Mouse (Mus musculus) thymus, postnatal 25 days (tissue): ENCODE results near the gene Gm49721.
"Not testable (repeated sequence)": the region's sequence is repeated elsewhere in the genome, so short reads cannot be mapped to it uniquely, and the experiment has no call there.

Experiments used
- DNase-seq: peaks from one replicate; pipeline ENCODE4 v3.0.0; 2022

The Gm49721 gene

DNA sequence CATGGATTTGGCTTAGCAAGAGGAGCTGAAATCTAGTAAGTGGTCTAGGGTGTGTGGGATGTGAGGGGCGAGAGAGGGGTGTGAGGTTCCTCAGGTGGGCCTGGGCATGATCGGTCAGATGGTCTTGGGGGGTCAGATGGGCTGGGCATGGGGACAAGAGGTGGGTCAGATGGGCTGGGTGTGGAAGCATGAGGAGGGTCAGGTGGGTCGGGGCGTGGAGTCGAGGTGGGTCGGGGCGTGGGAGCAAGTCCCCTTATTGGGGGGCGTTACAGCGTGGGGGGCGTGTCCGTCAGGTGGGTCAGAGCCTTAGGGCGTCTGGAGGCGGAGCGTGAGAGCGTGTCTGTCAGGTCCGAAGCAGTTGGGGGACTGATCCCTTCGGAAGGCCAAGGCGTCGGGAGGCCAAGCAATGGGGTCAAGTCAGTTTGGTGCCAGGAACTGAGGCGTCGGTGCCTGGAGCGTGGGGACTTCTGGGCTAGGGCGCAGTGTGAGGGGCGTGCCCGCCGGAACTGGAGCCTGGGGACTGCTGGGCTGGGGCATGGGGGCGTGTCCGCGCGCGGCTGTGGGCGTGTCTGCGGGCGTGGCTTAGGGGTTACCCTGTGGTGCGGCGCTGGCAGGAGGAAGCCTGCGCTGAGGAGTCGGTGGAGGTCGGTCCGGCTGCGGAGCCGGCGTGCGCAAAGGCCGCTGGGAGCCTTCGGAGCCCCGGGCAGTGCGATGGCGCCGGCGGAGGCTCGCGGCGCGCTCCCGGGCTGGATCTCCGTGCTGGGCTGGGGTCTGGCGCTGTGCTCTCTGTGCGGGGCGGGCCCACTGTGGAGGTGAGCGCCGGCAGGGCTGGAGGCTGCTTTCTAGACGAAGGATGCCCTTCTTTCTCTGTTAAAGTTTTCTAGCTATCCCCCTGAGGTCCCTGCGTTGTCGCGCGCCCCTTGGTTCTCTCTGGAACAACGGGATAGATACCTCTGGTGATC is at the start of gene Gm49721:
Gene Gm49721, plus strand, starts transcription at position 618 of the 962 bp plus-strand sequence.
- DNase-seq, result peak; percentile 77

DNA sequence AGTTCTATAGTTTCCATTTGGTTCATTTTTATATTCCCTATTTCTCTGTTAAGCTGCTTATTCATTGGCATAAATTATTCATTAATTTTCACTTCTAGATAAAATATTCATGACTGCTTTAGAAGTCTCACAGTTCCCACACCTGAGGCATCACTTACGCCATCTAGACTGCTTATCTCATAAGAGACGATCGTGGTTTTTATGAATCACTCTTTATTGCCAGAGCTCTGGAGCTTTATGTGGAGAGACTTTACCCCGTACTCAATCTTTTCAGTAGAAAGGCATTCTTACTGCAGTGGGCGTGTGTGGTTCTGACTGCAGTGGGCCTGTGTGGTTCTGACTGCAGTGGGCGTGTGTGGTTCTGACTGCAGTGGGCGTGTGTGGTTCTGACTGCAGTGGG is 47.1 kb upstream of the Gm49721 start:
- not testable (repeated sequence) for DNase-seq

DNA sequence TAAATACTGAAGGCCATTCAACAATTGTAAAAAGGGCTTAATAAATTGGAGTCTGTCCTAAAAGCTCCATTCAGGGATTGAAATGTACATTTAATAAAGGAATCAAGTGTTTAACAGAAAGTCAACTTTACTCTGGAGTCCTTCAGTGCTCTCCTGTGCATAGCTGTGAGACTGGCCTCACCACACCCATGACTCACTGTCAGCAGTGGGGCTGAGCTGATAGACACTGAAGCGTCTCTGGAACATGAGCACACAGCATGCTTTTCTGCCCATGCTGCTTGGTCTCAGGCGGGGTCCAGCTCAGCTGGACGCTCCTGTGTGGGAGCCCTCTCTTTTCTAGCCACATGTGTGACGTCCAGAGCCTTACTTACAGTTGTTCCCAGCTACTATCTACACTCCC is 36.1 kb upstream of the Gm49721 start:
- not testable (repeated sequence) for DNase-seq

DNA sequence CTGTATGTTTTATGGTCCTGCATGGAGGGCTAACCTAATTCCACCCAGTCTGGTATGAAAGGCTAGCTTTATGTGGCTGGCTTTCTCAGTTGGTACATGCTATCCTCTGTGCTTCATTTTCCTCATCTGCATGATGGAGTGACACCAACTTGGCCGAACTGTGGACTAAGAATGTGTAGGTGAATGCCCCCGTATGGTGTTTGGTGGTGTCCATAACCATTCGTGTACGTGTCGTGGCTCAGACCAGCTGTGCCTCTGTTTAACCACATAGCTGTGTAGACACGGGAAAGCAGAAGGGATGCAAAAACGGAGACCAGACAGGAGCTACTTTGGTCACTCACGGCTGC is 31.1 kb upstream of the Gm49721 start:
- DNase-seq, result not testable (repeated sequence)

DNA sequence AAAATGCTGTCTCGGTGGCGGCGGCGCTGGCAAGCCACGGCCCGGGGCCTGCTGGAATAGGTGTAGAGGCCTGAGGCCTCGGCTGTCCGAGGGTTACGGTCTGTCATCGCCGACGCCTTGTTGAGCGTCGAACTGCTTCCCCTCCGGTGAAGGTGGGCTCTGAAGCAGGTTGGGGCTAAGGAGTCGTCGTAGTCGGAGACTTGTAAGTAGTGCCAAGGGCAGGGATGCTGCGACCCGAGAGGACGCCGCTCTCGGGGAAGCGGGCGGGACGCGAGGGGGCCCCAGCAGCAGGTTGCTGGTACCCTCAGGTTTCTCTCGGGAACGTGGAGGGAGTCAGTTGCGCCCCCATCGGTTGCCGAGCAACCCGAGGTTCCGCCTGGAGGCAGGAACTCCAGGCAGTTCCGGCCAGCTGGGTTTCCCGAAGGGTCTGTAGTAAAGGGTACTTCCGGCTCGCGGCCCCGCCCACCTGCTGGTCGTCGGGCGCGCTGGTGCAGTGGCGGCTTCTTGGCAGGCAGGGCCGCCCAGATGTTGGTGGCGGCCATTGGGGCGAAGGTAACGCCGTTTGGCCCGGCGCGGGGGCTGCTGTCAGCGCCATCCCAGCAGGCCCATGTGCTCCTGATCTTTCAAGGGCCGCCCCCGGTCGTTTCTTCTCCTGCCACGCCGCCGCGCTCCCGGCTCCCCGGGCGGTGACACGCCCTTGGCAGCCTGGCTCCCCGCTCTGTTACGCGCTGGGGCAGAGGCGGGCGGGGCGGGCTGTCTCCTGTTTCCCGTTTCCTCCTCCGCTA is 30.5 kb upstream of the Gm49721 start, which contains the start of gene Rsph3b:
Gene Rsph3b, minus strand, starts transcription at position 699 of the 785 bp plus-strand sequence.
- peak; percentile 86 for DNase-seq

DNA sequence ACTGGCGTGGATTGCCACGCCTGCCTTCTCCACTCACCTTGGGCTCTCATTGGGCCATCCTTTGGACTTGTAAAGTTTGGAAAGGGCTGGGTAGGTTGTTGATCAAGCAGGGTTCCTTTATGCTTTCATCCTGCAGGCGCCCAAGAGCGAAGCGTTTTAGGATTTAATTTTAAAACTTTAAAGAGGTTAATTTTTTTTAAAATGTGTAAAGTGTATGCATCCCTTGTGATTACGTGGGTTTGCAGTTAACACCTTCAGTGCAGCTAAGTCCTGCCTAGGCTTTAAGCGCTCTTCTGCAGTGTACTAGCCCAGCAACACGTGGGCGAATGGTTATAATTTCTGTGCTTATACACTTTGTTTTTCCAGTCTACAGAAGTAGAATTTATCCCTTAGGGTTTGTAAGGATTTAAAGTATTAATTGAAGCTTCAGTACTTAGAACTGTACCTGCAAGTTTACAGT is 29.9 kb upstream of the Gm49721 start:
- not testable (repeated sequence) for DNase-seq

DNA sequence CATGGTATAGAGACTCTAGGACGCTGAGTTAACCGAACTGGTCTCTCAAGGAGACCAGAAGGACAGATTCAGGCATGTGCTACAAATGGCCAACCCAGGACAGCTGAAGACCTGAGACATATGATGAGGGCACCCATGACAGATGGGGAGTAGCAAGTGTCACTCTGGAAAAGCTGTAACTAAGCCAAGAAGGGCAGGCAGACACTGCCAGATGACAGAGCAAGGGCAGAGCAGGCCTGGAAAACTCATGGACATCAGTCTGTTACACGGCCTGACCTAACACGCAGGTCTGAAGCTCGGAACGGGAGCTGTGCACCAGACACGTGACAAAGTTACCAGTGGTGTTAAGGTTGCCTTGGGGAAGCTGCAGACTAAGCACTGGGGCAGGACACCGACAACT is 19.8 kb upstream of the Gm49721 start:
- DNase-seq, result not testable (repeated sequence)

DNA sequence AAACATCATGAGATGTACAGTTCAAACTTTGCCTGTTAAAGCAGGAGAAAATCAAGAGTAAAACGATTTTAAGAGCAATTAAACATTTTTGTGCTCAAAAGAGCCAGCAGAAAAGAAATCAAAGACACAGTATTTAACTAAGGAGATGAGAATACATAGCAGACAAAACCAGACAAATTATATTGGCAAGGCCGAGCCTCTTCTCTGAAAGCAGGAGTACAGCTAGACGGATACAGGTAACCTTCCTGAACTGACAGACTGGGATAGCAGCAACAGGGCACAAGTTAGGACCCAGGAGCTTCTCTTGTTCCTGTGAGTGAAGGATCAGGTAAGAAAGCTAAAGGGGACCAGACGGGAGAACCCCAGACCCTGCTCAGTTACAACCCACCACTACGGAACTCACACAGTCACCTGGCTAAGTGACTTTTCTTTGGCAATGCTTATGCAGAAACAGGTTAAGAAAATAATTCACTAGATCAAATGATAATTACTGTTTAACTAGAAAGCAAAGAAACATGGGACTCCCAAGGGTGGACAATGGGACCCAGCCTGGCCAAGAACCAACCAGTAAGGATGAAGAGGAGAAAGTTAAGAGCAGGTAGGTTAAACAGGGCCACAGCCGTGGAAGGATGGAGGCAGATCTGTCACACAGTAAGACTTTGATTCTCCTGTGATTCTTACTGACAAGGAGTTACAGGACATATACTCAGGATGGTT is 19.0 kb upstream of the Gm49721 start:
- DNase-seq, result not testable (repeated sequence)

DNA sequence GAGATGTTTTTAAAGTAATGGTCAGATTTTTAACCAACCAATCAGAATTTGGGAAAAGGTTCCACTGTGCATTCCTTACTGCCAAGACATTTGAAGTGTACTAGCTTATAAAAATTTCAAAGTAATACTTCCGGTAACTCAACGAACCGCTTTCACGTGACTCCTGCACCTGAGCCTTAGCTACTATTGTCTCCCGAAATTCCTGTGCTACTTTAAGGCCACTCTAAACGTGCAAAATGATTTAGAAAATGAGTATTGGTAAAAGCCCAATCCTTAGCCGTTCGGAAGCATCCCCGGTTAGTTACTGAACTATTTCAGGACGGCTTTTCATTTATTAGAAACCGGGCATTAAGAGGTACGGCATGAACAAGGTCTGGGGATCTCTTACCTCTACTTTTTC is 18.4 kb upstream of the Gm49721 start:
- peak; percentile 13 for DNase-seq

DNA sequence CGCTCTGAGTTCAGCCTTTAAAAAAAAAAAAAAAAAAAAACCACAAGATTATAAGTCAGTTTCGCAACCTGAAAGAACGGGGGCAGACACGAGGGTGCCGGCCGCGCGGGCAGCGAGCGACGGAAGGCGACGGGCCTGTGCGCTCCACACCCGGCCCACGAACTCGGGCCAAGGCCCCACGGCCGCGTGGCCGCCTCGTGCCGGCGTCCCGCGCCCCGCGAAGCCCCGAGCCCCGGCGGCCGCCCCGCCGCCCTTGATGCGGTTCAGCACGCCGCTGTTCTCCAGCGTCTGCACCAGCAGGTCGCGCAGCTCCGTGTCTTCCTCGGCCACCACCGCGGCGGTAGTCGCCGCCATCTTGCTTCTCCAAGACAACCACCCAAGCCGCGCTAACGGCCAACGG is 17.9 kb upstream of the Gm49721 start, which contains the start of gene Tagap1:
Gene Tagap1, minus strand, starts transcription at position 381 of the 400 bp plus-strand sequence.
- peak; percentile 69 for DNase-seq

DNA sequence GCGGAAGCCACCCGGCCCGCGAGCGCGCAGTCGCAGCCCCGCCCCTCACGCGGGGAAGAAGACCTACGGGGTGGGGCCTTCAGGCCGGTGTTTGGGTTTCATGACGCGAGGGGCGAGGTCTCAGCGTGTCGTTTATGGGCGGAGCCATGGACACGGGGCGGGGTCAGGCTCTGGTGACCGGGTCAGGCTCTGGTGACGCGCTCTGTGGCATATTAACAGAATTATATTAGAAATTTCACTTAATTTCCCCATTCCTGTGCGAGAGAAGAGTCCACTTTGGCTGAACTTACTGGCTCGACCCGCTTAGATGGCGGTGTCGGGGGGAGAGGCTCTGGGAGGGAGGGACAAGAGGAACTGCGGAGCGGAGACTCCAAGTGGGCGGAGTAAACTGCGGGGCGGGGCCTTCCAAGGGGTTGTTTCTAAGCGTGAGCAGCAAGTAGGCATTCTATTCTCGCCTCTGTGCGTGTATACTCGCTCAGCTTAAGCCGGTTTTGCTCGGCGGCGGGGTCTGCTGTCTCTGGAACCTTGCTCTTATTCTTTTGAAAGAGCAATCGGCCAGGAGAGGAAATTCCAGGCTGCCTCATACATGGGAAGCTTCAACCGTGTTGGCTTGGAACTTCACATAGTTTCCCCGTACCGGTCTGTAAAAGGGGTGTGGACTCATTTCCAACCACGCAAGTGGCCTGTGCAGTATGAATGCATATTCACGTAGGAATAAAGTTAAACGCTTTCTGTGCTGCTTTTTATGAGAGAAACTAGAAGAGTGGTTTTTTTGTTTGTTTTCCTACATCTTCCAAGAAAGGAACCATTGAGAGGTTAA is 17.3 kb upstream of the Gm49721 start:
- peak; percentile 64 for DNase-seq

DNA sequence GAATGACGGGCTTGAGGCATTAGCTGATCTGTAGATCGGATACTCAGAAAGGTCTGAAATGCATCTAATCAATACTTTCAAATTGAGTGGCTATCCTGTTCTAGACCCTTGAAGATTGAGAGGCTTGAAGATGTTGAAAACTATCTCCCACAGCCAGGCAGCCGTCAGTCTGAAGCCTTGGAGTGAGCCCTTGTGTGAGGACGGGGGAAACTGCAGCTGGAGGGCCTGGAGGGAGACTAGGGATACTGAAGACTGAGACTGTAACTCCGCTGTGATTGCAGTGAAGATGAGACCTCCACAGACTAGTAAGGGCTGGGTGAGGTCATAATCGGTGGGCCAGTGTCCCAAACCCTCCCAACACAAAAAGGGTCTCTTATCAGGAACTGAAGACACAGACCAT is 16.4 kb upstream of the Gm49721 start:
- DNase-seq, result peak; percentile 32

DNA sequence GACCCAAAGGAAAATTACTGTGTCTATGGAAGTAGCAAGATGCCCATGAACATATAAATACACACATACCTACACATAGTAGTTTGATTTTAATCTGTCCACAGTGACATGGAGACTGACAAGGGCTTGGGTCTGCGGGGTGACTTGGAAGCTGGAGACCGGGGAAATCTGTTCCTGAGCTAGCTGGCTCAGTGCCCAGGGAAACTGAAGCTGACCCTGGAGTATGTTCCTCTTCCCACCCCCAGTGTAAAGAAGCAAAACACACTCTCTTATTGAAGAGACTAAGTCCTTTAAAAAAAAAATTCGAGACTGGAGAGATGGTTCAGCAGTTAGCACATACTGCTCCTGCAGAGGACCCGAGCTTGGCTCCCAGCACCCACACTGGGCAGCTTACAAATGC is 15.8 kb upstream of the Gm49721 start:
- DNase-seq, result not testable (repeated sequence)

DNA sequence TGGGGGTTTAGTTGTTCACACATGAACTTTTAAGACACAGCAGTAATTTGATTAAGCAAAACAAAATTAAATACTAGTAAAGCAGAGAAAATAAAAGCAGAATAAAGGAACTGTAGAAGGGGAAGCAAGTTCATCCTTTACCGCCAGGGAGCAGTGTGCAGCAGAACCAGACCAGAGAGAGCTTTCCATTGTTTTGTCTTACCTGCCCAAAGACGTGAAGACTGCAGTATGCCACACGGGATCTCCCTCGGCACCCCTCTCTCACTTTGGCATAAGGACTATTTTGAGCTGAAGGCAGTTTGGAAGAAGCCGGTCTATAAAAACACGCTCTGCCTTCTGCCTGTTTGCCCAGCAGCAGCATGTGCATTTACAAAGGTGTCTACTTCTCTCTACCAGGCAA is 13.3 kb upstream of the Gm49721 start:
- peak; percentile 49 for DNase-seq

DNA sequence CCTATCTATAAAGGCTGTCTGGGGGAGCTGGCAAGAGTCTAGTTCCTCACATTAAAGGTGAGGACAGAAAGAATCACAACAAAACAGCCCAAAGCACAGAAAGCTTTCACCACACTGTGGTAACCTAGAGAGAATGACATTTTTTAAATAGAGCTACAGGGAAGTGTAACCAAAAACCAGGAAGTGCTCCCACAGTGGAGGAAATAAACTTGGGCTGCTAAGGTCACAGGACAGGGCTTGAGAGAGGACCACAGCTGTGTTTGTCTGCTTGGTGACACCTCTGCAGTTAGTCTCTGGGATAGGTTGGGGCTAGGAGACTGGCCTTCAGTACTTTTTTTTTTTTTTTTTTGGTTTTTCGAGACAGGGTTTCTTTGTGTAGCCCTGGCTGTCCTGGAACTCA is 11.0 kb upstream of the Gm49721 start:
- DNase-seq, result not testable (repeated sequence)

DNA sequence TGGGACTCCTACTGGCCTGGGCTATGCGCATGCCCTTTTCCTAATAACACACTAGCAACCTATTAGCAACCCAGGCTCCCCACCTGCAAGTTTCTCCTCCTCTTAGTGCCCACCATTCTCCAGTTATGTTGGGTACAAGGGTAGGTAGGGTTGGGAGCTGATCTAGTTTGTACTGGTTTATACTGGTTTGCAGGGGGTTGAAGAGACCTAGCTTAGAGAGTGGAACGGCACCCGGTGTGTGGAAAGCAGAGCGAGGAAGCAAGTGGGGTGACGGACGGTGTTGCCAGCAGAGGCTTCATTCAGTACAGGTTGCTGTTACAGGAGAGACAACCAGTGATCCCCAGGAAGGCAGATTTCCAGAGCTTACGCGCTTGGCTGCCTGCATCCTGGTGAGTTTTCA is 8.4 kb upstream of the Gm49721 start, which contains the start of gene Rnaset2b:
Gene Rnaset2b, plus strand, starts transcription at position 301 of the 400 bp plus-strand sequence.
- DNase-seq, result not testable (repeated sequence)

DNA sequence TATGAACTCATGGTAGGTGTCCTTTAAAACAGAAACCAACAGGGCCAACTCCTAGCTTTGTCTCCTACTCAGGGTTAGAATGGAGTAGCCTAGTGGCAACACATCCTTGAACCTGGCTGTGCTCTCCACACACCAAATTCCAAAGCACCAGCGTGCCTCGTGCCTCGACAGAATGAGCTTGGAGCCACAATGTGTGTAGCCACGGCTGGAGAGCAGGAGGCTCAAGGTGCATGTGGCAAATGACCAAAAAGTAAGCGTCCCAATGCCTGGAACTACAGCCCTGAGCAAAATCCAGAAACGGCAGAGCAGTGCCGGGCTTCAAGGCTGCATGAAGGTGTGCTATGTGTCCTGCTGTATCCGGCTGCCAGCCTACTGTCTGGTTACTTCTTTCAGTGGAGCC is 7.5 kb upstream of the Gm49721 start:
- DNase-seq, result not testable (repeated sequence)

DNA sequence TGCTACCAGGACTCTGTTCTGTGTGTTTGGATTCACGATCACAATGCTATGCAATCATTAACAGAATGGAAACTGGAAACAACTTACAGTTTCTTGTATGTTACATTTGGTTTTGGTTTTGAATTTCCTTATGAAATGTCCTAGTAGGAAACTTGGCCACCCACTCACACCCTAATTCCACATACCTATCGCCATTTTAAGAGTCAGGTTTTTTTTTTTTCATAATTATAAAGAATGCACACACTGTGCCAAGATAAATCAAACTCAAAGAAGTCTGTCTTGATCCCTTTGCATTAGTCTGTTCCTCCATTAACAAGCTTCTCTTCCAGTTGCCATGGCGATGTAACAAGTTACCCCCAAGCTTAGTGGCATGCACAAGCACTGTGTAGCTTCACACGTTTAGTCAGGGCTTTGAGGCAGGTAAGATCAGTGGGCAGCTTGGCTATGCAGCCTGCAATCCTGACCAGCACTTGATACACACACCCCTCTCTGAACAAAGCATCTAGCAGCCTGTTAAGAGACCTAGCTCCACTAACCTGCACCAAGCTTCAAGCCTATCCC is 5.8 kb upstream of the Gm49721 start:
- not testable (repeated sequence) for DNase-seq

DNA sequence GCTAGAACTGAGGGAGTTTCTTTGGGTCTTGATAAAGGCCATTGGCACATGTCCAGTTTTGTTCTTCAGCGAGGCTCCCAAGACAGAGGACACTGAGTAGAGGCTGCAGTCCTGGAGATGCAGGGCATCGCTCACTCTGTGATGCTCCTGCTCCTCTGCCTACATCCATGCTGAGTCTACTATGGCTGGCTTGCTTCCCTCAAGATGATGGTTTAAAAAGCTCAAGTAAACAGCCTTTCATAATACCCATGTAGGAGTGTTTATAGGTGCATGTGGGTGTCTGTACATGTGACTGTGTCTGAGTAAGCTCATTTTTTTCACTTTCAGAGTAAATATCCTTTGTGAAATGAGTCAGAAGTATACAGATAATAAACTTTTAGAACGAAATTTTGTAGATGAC is 3.7 kb upstream of the Gm49721 start:
- DNase-seq, result not testable (repeated sequence)

DNA sequence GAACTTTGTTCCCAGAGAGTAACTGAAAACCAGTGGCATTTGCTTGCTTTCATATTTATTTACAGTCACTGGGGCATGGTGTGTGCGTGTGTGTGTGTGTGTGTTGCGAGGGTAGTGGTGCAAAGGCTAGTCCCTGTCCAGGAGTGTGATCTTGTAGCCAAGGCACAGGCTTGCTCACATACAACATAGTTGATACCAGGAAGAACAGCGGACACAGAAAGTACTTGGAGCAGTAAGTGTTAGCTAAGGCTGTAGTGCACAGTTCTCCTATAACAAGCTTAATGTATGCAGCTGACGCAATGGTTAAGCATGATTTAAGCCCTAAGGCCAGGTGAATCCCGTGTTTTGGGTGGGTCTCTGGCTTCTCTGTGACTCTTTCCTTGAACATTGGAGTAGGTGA is 676 bp downstream of the Gm49721 start:
- not testable (repeated sequence) for DNase-seq

DNA sequence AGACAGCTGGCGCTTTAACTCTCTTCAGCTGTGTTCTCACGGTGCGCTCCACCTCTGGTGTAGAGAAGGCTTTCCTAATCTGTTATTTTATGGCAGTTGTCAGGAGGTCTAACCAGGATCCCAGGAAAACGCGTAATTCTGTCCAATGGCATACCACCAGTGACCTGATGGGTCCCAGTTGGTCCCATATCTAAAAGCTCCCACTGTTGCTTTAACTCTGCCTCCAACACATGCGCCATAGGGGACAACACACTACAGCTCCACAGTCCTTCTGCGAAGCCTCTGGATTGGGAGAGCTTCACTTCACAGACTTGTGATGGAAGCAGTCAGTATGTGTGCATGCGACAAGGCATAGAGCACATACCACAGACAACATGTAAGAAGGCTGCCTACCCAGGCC is 1.4 kb downstream of the Gm49721 start:
- DNase-seq, result not testable (repeated sequence)
